Mouse (Mus musculus): ENCODE data around the gene Aph1a. TPM values are rescaled to one million over a fixed set of nuclear protein-coding genes. Genes with fewer than 3 reads are reported as not detected.
"Not testable (repeated sequence)": the region's sequence is repeated elsewhere in the genome, so short reads cannot be mapped to it uniquely, and the experiment has no call there.

Aph1a gene
- 10 to 100 TPM; 66.1 to 72.1 TPM for total RNA-seq (2021)
- long read RNA-seq, experiment 1, transcript Aph1a-201 (6 exons, 2,863 nt), result major isoform, 14 of 39 reads
- long read RNA-seq, experiment 1, transcript Aph1a-202 (7 exons, 1,601 nt), result minor isoform, 12 of 39 reads
- long read RNA-seq, experiment 1, partial matches to known transcripts, result 1 of 39 reads
- long read RNA-seq, experiment 1, other reads (novel, unspliced or antisense), result 12 of 39 reads
- long read RNA-seq, experiment 2, transcript Aph1a-202 (7 exons, 1,601 nt), result major isoform, 15 of 39 reads
- long read RNA-seq, experiment 2, transcript Aph1a-201 (6 exons, 2,863 nt), result minor isoform, 9 of 39 reads
- long read RNA-seq, experiment 2, partial matches to known transcripts, result 5 of 39 reads
- long read RNA-seq, experiment 2, other reads (novel, unspliced or antisense), result 10 of 39 reads

DNA sequence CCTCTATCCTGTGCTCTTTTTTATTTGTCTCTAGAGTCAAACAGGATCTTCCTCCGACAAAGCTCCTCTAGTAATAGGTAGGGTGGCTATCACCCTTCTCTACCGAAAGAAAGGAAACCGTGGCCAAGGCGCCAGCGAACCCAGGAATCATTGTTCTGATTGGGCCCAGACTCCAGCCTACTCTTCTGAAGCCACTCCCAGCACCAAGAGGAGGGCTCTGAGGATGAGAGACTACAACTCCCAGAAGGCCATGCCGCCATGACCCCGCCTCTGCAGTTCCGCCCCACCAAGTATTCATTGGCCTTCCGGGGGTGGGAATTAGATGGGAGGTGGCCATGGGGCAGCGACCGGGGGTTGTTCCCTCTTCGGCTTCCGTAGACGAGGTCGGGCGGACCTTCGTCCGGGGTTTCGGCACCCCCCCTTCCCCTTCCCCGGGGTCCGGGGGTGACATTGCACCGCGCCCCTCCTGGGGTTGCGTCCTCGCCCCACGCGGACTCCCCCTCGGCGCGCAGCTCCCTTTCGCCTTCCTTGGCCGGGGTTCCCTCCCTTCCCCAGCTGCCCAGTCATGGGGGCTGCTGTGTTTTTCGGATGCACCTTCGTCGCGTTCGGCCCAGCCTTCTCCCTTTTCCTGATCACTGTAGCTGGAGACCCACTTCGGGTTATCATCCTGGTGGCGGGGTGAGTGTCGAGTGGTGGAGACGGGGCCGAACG lies at the start of gene Aph1a:
Gene Aph1a, plus strand, starts transcription at position 364 of the 711 bp plus-strand sequence.
- DNase-seq, result peak; percentile 90

DNA sequence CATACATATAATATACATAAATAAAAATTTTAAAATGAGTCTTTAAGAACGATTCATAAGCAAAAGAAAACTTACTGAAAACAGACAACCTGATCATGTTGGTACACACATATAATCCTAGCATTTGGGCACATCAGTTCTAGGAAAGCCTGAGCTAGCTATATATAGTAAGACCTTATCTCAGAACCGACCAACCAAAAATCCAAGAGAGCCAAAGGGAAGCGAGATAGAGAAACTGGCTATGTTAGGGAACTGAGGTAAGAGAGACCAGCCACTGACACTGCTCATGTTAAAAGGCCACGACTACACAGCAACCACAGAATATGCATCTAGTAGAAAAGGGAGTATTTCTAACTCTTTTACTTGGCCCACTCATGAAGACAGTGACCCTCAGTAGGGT lies 43.2 kb upstream of the Aph1a start:
- no peak for DNase-seq

DNA sequence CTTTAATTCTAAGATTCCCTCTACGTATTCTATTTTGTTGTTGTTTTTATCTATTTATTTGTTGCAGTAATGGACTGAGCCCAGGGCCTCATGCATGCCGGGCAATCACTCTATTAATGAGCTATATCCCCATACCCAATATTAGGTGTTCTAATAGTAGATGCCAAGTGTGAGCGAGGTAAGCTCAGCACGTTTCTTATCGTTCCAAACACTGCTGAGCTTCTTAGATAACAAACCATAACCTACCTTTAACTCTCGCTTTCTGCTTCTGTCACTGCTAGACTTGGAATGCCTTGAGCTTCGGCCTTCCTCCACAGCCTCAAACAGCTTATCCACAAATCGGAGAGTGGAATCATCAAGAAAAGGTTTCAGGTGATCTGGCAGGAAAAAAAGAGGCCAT lies 42.5 kb upstream of the Aph1a start:
- no peak for DNase-seq

DNA sequence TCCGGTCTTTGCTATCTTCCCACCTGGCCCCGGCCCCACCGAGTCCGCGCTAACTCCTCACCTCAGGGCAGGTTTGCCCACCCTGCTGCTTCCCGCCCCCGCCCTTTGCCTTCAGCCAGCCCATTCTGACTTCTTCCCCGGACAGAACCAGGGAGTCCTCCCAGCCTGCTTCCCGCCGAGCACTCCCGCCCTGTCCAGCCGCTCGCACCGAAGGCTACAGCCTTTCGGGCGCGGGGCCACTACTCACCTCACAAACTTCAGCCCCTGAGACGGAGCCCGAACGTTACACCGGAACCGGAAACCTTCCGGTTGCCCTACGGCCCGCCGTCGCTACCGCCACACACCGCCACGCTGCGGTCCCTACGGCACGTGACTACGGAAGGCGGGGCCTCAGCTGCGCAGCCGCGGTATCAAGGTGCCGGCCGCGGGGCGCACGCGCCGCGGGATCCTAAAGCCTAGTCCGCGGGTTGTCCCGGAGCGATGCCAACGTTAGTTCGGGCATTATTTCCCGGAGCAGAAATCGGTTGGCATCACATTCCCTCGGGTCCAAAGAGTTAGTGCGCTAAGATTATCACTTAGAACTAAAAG lies 38.2 kb upstream of the Aph1a start, which contains the start of gene Prpf3:
Gene Prpf3, minus strand, starts transcription at position 384 of the 588 bp plus-strand sequence.
- peak; percentile 97 for DNase-seq

DNA sequence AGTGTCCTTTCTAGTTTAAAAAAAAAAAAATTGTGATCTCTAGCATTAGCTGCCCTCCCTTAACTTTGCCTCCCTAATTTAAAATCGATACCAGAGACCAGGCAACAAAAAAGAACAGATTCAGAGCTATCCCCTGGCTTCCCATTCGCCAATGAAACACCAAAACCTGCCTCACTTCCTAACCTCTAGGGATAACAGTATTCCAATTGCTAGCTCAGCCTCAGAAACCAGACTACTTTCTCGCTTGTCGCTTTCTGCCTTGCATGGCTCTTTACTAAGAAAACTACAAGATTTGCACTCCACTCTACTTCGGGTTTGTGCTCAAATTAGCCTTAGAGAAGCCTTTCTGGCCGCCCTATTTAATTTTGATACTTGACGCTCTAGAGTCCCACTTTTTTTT lies 37.7 kb upstream of the Aph1a start:
- no peak for DNase-seq

DNA sequence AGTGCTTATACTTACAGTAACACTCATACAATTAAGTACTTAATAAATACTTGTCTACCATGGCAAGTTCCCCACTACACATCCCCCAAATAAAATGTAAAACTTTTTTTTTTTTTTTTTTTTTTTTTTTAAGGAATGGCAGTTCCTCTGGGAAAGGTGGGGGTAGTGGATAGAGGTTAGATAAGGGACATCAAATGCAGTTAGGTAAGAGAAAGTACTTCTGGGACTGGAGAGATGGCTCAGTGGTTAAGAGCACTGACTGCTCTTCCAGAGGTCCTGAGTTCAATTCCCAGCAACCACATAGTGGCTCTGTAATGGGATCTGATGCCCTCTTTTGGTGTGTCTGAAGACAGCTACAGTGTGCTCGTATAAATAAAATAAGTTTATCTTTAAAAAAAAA lies 36.7 kb upstream of the Aph1a start:
- not testable (repeated sequence) for DNase-seq

DNA sequence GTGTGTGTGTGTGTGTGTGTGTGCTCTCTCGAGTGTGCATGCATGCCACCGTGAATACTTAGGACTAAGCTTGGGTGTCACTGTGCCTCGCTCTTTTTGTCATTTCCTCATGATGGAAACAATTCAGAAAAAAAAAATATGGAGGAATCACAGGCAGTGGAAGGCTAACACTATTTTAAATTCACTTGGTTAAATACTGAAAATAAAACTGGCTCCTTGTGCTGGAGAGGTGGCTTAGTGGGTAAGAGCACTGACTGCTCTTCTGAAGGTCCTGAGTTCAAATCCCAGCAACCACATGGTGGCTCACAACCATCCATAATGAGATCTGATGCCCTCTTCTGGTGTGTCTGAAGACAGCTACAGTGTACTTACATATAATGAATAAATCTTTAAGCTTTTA lies 35.5 kb upstream of the Aph1a start:
- not testable (repeated sequence) for DNase-seq

DNA sequence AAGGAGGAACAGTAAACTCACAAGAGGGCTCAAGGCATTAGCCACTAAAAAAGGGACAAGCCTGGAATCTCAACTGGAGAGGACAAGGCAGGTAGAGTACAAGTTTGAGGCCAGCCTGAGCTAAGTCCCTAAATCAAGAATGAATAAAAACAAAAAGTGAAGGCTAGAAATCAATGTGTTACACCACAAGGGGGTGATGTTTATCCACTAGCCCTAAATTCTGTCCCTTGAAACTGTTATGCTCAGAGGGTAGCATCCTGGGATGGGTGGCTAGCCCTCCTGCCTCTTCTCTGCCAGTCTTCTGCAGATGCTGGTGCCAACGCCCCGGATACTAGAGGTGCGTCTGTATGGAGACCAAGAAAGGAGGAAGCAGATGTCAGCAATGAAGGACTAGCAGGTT lies 33.4 kb upstream of the Aph1a start:
- DNase-seq, result no peak

DNA sequence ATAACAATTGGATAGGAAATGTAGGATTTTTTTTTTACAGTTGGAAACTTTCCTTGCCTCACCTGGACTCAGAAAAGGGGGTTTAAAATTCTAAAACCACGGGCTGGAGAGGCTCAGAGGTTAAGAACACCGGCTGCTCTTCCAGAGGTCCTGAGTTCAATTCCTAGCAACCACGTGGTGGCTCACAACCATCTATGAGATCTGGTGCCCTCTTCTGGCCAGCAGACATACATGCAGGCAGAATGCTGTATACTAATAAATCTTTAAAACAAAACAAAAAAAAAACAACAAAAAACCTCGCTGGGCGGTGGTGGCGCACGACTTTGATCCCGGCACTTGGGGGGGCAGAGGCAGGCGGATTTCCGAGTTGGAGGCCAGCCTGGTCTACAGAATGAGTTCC lies 32.6 kb upstream of the Aph1a start:
- DNase-seq, result no peak

DNA sequence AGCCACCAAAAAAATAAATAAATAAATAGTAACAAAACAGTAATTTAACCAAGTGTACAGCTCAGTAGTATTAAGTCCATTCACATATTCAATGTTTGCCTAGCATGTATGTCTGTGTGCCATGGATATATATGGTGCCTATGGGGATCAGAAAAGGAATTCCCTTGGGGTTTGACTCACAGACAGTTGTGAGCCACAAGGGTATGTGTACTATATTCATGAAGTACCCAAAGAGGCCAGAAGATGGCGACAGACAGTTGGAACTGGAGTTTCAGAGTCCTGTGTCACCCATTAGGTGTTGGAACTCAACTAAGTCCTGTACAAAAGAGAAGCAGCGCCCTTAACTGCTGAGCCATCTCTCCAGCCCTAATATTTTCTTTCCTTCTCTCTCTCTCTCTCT lies 32.0 kb upstream of the Aph1a start:
- DNase-seq, result peak; percentile 57

DNA sequence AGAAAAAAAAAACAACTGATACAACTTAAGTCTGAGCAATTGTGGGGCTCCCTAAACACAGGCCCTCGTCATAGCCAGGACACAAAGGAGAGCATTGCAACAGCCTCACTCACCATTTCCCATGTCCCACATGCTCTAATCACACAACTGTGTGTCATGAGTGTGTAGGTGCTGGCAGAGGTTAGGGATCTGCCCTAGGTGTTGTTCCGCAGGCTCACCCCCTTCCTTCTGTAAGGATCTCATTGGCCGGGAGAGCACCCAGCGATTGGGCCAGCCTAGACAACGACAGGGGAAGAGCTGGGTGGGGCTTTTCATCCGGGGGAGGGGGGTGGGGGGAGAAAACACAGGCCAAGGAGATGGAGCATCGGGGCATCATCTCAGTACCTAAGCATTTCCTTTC lies 30.2 kb upstream of the Aph1a start:
- DNase-seq, result no peak

DNA sequence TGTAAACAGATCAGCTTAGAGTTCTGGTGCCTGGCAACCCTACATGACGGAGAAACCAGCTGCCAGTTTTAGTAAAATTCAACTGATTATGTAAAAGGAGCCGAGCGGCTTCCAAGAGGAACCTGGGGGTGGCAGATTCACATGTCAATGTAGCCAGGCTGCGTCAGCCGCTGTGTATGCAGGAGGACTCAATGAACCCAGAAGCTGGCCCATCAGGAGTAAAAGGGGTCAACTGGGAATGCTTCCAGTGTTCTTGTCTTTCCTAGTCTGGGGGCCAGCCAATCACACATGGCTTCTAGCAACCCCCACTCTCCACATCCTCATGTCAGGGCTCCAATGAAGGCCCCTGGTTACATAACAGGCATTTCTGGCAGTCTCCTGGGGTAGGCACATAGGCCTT lies 28.7 kb upstream of the Aph1a start:
- no peak for DNase-seq

DNA sequence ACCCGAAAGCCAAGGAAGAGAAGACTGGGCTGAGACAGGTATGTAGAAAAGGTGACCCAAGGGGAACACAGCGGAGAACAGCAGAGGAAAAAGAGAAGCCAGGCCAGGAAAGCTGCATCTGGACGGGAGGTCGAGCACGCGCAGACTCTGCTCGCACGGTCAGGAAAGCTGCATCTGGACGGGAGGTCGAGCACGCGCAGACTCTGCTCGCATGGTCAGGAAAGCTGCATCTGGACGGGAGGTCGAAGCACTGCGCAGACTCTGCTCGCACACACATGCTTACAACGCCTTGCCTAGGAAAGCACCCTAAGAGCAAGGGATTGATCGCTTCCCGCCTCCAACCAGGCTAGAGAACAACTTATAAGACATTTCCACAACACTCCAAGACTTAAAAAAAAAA lies 28.2 kb upstream of the Aph1a start:
- DNase-seq, result no peak

DNA sequence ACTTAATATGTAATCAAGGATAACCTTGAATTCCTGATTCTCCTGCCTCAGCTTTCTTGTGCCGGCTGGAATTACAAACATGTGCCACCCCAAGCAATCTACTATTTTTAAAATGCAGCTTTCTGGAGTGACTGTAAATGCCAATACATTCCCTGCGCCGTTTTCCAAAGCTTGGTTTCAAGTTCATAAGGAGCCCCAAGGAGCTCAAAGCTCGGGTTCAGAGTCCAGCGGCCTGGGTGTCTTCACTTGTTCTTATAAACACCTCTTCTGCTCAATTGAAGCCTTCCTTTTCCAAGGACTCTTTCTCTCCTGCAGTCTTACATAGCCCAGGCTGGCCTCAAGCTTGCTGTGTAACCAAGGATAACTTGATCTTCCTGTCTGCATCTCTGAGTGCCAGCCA lies 27.7 kb upstream of the Aph1a start:
- no peak for DNase-seq

DNA sequence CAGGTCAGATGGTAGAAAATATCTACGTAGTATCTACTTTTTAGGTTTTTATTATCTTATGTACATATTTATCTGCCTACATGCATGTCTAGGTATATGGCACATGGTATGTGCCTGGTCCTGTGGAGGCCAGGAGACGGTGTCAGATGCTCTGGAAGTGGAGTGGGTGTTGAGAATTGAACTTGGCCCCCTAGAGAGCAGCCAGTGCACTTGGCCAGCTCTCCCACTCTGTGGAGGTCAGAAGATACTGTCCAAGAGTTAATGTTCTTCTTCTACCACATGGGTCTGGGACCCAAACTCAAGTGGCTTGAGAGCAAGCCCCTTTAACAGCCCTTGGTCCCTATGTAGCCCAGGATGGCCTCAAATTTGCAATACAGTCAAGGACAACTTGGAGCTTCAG lies 26.4 kb upstream of the Aph1a start:
- no peak for DNase-seq

DNA sequence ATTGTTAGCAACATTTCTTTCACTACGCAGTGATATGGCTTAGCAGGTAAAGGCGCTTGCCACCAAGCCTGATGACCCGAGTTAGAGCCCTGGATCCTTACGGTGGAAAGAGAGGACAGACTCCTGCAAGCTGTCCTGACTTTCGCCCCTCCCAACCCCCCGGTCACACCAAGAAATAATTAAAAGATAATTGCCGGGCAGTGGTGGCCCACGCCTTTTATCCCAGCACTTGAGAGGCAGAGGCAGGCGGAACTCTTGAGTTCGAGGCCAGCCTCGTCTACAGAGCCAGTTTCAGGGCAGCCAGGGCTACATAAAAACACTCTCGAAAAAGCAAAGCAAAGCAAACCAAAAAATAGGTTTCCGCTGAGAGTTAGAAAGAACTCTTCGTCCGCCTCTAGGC lies 22.8 kb upstream of the Aph1a start:
- DNase-seq, result no peak

DNA sequence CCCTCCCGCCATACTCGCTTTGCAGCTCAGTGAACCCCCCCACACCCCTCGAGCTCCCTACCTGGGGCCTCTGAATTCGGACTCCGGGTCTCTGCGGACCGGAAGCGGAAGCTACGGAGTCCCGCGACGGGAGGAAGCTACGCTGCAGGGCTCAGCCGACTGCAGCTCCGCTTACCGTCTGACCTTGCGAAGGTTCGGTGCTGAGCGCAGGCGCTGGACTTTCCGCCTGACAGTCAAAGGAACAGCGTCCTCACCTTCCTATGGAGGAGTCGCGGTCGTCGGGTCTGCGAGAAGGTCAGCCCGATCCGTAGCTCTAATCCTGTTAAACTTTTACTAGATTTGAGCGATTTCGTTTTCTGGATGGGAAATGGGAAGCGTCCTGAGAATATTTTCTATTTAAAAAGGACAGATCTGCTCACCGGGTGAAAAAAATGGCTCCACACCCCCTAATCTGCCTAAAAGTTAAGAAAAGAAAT lies 22.3 kb upstream of the Aph1a start, which contains the start of gene Mrps21:
Gene Mrps21, minus strand, starts transcription at position 128 of the 476 bp plus-strand sequence.
- peak; percentile 80 for DNase-seq

DNA sequence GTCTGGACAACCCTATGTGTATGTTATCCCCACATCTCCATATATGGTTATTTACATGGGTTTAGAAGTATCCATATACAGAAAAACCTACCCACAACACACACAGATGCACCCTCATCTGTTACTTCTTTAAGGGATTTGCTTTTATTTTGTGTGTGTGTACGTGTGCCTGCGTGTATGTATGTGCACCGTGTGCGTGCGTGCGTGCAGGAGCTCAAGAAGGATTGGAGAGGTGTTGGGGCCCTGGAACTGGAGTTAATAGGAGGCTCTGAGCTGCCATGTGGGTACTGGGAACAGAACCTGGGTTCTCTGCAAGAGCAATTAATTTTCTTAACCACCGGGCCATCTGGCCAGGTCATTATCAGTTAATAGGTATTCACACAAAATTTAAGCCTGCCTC lies 21.7 kb upstream of the Aph1a start:
- no peak for DNase-seq

DNA sequence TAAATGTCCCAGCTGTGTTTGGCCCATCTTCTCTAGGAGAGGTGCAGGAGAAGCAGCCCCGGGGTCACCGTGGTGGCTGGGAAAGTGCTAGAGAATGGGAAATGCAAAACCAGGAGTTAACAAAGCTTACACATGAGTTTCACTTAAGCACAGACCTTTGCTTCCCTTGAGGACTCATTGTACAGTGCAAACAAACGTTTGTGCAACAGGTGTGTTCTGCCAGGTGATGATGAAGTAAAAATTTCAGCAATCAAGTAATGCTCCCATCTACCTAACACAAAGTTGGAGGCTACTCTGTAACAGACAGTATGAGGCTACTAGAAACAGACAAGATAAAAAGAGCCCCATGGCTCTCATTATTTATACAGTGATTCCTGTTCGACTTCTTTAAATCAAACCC lies 14.7 kb upstream of the Aph1a start:
- DNase-seq, result no peak

DNA sequence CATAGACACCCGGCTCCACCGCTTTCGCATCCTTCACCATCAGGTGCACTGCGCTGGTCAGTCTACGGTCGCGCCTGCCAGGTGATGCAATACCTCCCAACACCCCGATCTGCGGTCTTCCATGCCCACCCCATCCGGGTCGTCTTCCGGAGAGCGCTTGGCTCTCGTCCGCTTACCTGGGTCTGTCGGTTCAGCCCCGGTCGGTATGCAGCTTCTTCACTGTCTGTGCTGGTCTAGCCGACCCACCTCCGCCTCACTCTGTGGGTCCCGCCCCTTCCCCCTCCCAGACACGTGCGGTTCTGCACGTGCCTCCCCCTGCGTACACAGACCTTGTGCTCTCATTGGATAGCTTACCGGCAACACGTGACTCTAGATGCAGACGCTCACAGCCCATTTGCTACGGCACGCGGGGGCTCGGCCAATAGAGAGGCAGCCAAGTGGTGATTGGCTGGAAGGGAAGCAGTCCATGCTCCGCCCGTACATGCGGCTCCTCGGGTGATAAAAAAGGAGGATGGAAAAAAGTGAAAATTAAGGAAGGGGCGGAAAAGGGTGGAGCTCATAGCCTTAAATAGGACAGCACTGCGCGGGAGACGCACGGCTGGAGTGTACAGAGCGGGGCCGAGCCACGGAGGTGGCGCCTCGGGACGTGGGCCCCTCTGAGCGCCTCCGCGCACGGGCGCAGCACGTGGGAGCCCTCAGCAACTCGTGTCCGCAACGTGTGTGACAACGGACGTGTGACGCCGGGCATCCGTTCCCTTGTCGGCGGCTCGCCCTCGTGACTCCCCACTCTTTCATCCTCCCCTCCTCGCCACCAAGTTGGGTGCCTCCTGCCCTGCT lies 11.6 kb upstream of the Aph1a start, which contains the start of gene Ciart:
Gene Ciart, minus strand, starts transcription at position 273 of the 837 bp plus-strand sequence.
- peak; percentile 88 for DNase-seq

DNA sequence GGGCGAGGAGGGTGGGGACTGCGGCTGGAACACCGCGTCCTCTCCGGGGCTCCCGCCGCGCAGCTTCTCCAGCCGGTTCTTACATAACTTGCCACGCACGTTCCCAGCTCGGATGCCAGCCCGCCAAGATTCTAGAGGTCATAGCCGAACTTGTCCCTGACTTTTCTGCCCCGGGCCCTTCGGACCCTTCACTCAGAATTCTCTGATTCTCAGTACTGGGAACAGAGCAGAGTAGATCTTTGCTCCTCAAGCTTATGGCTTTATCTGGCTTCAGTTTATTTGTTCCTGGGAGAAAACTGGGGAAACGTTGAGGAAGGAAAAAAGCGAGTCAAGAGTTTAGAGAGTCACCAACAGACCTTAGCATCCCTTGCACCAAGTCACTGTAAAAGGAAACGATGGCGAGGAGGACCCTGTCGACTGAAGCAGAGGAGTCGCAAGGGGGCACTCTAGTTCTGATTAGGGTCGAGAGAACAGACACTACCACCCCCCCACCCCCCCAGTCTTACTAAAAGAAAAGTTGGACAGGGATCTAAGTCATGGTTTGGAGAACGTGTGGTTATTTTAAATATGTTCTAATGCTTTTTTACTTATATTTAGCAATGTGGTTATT lies 10.8 kb upstream of the Aph1a start:
- DNase-seq, result peak; percentile 73

DNA sequence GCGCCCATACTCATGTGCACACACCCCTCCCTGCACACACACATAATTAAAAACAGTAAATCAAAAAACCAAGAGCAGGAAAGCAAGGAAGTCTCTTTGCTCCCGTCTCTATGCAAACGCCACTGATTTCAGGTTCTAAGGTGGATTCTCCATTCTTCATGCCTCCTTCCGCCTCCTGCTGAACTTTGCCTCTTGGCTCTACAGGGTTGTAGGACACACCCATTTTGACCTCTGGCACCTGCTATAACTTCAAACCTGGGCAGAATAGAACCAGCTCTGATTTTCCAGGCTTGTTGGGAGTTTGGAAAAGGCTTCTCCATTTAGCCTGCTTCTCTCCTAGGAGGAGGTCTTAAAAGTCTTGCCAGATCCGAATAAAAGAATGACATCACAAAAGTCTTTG lies 9.4 kb upstream of the Aph1a start:
- DNase-seq, result no peak
